Mouse (Mus musculus): Measurements from ENCODE around the gene Hist2h2bb.

- TF ChIP-seq CTCF (IDR thresholded peaks at IDR 0.05 in 2 of 3, conservative IDR thresholded peaks at IDR 0.05 in 1 of 3; ENCODE audit: control insufficient read depth in 1 of 3, insufficient read depth in 1 of 3, low read depth in 2 of 3, low read length in 3 of 3, poor library complexity in 1 of 3, severe bottlenecking in 1 of 3) = no peak
- TF ChIP-seq POLR2AphosphoS5 (IDR thresholded peaks at IDR 0.05; ENCODE audit: borderline replicate concordance, low read depth, low read length) = no peak
- peak in 1 of 2 experiments; percentile 60; a peak in 2 of 4 replicates for TF ChIP-seq POLR2A (IDR thresholded peaks at IDR 0.05; ENCODE audit: control insufficient read depth in 1 of 2, insufficient read depth in 1 of 2, low read depth in 1 of 2, low read length in 2 of 2, poor library complexity in 1 of 2)
- TF ChIP-seq BHLHE40 (IDR thresholded peaks at IDR 0.05; ENCODE audit: borderline replicate concordance, low read depth, low read length) = no peak
- TF ChIP-seq EP300 (IDR thresholded peaks at IDR 0.05; ENCODE audit: low read depth in 1 of 2, low read length in 2 of 2) = peak; percentile 92 to 99
- TF ChIP-seq ZKSCAN1 (IDR thresholded peaks at IDR 0.05; ENCODE audit: low read depth, low read length) = no peak
- TF ChIP-seq UBTF (IDR thresholded peaks at IDR 0.05; ENCODE audit: borderline replicate concordance, insufficient read depth, low read depth, low read length) = no peak
- TF ChIP-seq ZC3H11A (IDR thresholded peaks at IDR 0.05; ENCODE audit: low read depth, low read length) = no peak
- TF ChIP-seq E2F4 (IDR thresholded peaks at IDR 0.05; ENCODE audit: borderline replicate concordance, low read depth, low read length) = no peak
- TF ChIP-seq HCFC1 (IDR thresholded peaks at IDR 0.05; ENCODE audit: low read depth, low read length) = peak; percentile 44; the same call in 1 of the 2 replicates
- TF ChIP-seq POLR2AphosphoS2 (IDR thresholded peaks at IDR 0.05; ENCODE audit: low read length) = peak; percentile 61; the same call in 1 of the 2 replicates
- peak; percentile 85 for TF ChIP-seq SIN3A (IDR thresholded peaks at IDR 0.05; ENCODE audit: low read length)
These were observed 24.2 kb downstream of the Hist2h2bb start, which contains the start of gene Fcgr1 for GRCm38 (mm10) chr3:96293787-96294186.
